Mouse (Mus musculus) CH12.LX (cell line): Measurements from ENCODE around the gene Uso1. TPM values are rescaled to one million over a fixed set of nuclear protein-coding genes. Genes with fewer than 3 reads are reported as not detected.

ENCODE experiments used
- DNase-seq: peaks from one replicate; pipeline ENCODE4 v3.0.0-alpha.2; 2013; ENCODE audit errors: extremely low read depth
- H3K27ac ChIP-seq: 2 replicates; pipeline ENCODE4 v1.5.1; 2012; ENCODE audit warnings: low read depth, mild to moderate bottlenecking, control low read depth, moderate library complexity; ENCODE audit not compliant: insufficient read depth
- H3K27me3 ChIP-seq: replicated peaks from 2 replicates; pipeline ENCODE3; 2012; ENCODE audit warnings: inconsistent platforms
- H3K36me3 ChIP-seq, 2 experiments: replicated peaks in 1 of 2; 2 replicates each; pipeline versions ENCODE3 to v1.6.1; 2012; ENCODE audit warnings: inconsistent platforms in 1 of 2, low read length in 1 of 2, mild to moderate bottlenecking in 1 of 2, mixed read lengths in 1 of 2, moderate library complexity in 1 of 2; ENCODE audit not compliant: control insufficient read depth in 1 of 2, insufficient read depth in 1 of 2
- H3K4me1 ChIP-seq, 2 experiments: 2 replicates each; pipeline ENCODE4 v1.6.1; 2012; ENCODE audit warnings: inconsistent platforms in 1 of 2, moderate library complexity in 1 of 2; ENCODE audit not compliant: insufficient read depth in 2 of 2, control insufficient read depth in 1 of 2
- H3K4me2 ChIP-seq: 2 replicates; pipeline ENCODE4 v1.6.1; 2012; ENCODE audit warnings: low read depth, mild to moderate bottlenecking, control low read depth; ENCODE audit not compliant: poor library complexity, insufficient read depth, severe bottlenecking
- H3K4me3 ChIP-seq, 3 experiments: fragments of 150-350 bp in 1 of 3; sonication (generic) in 1 of 3; replicated peaks in 1 of 3; 2 replicates each; pipeline versions ENCODE3 to v1.5.1; 2011 to 2012; ENCODE audit warnings: low read depth in 2 of 3, low read length in 2 of 3, mild to moderate bottlenecking in 2 of 3, moderate library complexity in 2 of 3, control low read depth in 1 of 3, improper control_type of control experiment in 1 of 3, inconsistent platforms in 1 of 3, mixed read lengths in 1 of 3; ENCODE audit not compliant: poor library complexity in 1 of 3
- H3K79me2 ChIP-seq: replicated peaks from 2 replicates; pipeline ENCODE4 v1.6.1; 2012; ENCODE audit warnings: mild to moderate bottlenecking, moderate library complexity; ENCODE audit not compliant: control insufficient read depth, poor library complexity, insufficient read depth, severe bottlenecking; ENCODE audit errors: extremely low read depth
- H3K9ac ChIP-seq: 2 replicates; pipeline ENCODE4 v1.6.1; 2012; ENCODE audit warnings: low read depth, mild to moderate bottlenecking, control low read depth, moderate library complexity; ENCODE audit not compliant: insufficient read depth
- H3K9me3 ChIP-seq: replicated peaks from 2 replicates; pipeline ENCODE3; 2012; ENCODE audit warnings: low read length, inconsistent platforms, mixed read lengths
- BHLHE40 ChIP-seq: IDR thresholded peaks from 2 replicates; pipeline ENCODE4 v1.6.1; 2011; ENCODE audit warnings: mild to moderate bottlenecking, low read depth, low read length, improper control_type of control experiment
- CHD2 ChIP-seq: IDR thresholded peaks from 2 replicates; pipeline ENCODE4 v1.6.1; 2011; ENCODE audit warnings: low read length, improper control_type of control experiment
- CTCF ChIP-seq, 2 experiments: IDR thresholded peaks in 1 of 2; conservative IDR thresholded peaks in 1 of 2; 2 replicates each; pipeline ENCODE4 v1.5.1; 2011 to 2012; ENCODE audit warnings: low read depth in 2 of 2, low read length in 2 of 2, improper control_type of control experiment in 1 of 2, inconsistent platforms in 1 of 2, mild to moderate bottlenecking in 1 of 2, moderate library complexity in 1 of 2
- ETS1 ChIP-seq: conservative IDR thresholded peaks from 2 replicates; pipeline ENCODE4 v1.6.1; 2012; ENCODE audit warnings: low read depth, mild to moderate bottlenecking, inconsistent platforms, low read length, improper control_type of control experiment, moderate library complexity
- HCFC1 ChIP-seq: IDR thresholded peaks from 2 replicates; pipeline ENCODE4 v1.6.1; 2012; ENCODE audit warnings: low read depth, mild to moderate bottlenecking, inconsistent platforms, low read length, improper control_type of control experiment
- JUND ChIP-seq: conservative IDR thresholded peaks from 2 replicates; pipeline ENCODE4 v1.6.1; 2011; ENCODE audit warnings: low read depth, low read length, improper control_type of control experiment
- MAFK ChIP-seq: IDR thresholded peaks from 2 replicates; pipeline ENCODE4 v1.6.1; 2011; ENCODE audit warnings: low read length, improper control_type of control experiment; ENCODE audit not compliant: insufficient replicate concordance
- NRF1 ChIP-seq: IDR thresholded peaks from 2 replicates; pipeline ENCODE4 v1.6.1; 2014; ENCODE audit warnings: low read depth, mild to moderate bottlenecking, inconsistent platforms, low read length, improper control_type of control experiment, moderate library complexity
- PAX5 ChIP-seq: IDR thresholded peaks from 2 replicates; pipeline ENCODE4 v1.6.1; 2012; ENCODE audit warnings: low read length, inconsistent platforms, mixed read lengths
- POLR2A ChIP-seq: IDR thresholded peaks from 2 replicates; pipeline ENCODE4 v1.6.1; 2011; ENCODE audit warnings: low read depth, mild to moderate bottlenecking, improper control_type of control experiment, low read length
- RAD21 ChIP-seq: IDR thresholded peaks from 2 replicates; pipeline ENCODE4 v1.6.1; 2011; ENCODE audit warnings: low read depth, mild to moderate bottlenecking, low read length, improper control_type of control experiment, moderate library complexity
- TCF12 ChIP-seq: IDR thresholded peaks from 2 replicates; pipeline ENCODE4 v1.6.1; 2014; ENCODE audit warnings: low read depth, mild to moderate bottlenecking, inconsistent platforms, low read length, improper control_type of control experiment
- ZKSCAN1 ChIP-seq: IDR thresholded peaks from 2 replicates; pipeline ENCODE4 v1.6.1; 2012; ENCODE audit warnings: low read depth, inconsistent platforms, low read length, improper control_type of control experiment, borderline replicate concordance
- ZMIZ1 ChIP-seq: IDR thresholded peaks from 2 replicates; pipeline ENCODE4 v1.6.1; 2012; ENCODE audit warnings: low read depth, mild to moderate bottlenecking, inconsistent platforms, low read length, improper control_type of control experiment
- ZNF384 ChIP-seq: IDR thresholded peaks from 2 replicates; pipeline ENCODE4 v1.6.1; 2012; ENCODE audit warnings: low read depth, low read length, improper control_type of control experiment, inconsistent platforms
- dilution Hi-C: fragments of 300-500 bp; cut with MboI; formaldehyde crosslinking; loops from 2 replicates; pipeline ENCODE4 v1.14.3; 2020; ENCODE audit warnings: low sequenced_read_pairs; ENCODE audit not compliant: extremely low pct_unique_long_range_greater_than_20kb, extremely low pct_ligation_motif_present
- in situ Hi-C: fragments of 300-500 bp; cut with MboI; formaldehyde crosslinking; loops from 3 replicates; pipeline ENCODE4 v1.14.3; 2019; ENCODE audit warnings: low sequenced_read_pairs, low pct_ligation_motif_present, low pct_unique_long_range_greater_than_20kb, mixed read lengths
- polyA plus RNA-seq: library from polyadenylated mRNA; unstranded; fragments of >175 nt; gene quantifications from 2 replicates; pipeline ENCODE4 v1.2.1, GENCODE M21; 2012; ENCODE audit warnings: low read depth; ENCODE audit not compliant: insufficient read length
- total RNA-seq, 2 experiments: library from RNA; depleted of rRNA; stranded (reverse); fragments of 300-350 nt in 1 of 2; fragments of >200 nt in 1 of 2; gene quantifications; 2 replicates each; pipeline ENCODE4 v1.2.3; 2012 to 2014

Gene Uso1
- total and polyA plus RNA-seq, 3 experiments = 19.9 to 63.7 (median 20.9) TPM

- Histone ChIP-seq H3K4me1 (peaks cover 3 to 6% of the 10 kb centered on the region in 2 experiments; a peak in 2 of 4 replicates), H3K9ac (no peak overlapping the region), H3K79me2 (no peaks in the 10 kb centered on the region), H3K27me3 (no peaks in the 10 kb centered on the region), H3K36me3 (no peaks in the 10 kb centered on the region), H3K27ac (no peak overlapping the region), H3K4me2 (no peak overlapping the region), H3K9me3 (no peaks in the 10 kb centered on the region), H3K4me3 (no peak overlapping the region)
- dilution Hi-C loops (no loop called here), in situ Hi-C loops (no loop called here)
- no peak for DNase-seq
- TF ChIP-seq ZMIZ1 = no peak
- no peak for TF ChIP-seq BHLHE40
- TF ChIP-seq RAD21 = no peak
- no peak for TF ChIP-seq NRF1
- TF ChIP-seq MAFK = no peak
- no peak for TF ChIP-seq POLR2A
- TF ChIP-seq CHD2 = no peak
- TF ChIP-seq JUND = no peak
Measured at GRCm38 (mm10) chr5:92112175-92112574, 25.6 kb upstream of the Uso1 start.

- H3K9ac ChIP-seq = no peak overlapping the region
- H3K27ac ChIP-seq = no peak overlapping the region
- no peak for TF ChIP-seq CHD2
- no peak for TF ChIP-seq ZKSCAN1
- TF ChIP-seq HCFC1 = no peak
- TF ChIP-seq ETS1 = no peak
- no peaks in the 10 kb centered on the region for H3K36me3 ChIP-seq
- dilution Hi-C loops (no loop called here), in situ Hi-C loops (no loop called here)
- H3K9me3 ChIP-seq = no peaks in the 10 kb centered on the region
- no peak for DNase-seq
- no peak overlapping the region for H3K4me3 ChIP-seq
- H3K4me1 ChIP-seq = peaks cover 3 to 6% of the 10 kb centered on the region in 2 experiments; a peak in 2 of 4 replicates
- H3K4me2 ChIP-seq = no peak overlapping the region
- H3K27me3 ChIP-seq = no peaks in the 10 kb centered on the region
- no peaks in the 10 kb centered on the region for H3K79me2 ChIP-seq
Measured at GRCm38 (mm10) chr5:92112585-92112984, 25.2 kb upstream of the Uso1 start.

DNA sequence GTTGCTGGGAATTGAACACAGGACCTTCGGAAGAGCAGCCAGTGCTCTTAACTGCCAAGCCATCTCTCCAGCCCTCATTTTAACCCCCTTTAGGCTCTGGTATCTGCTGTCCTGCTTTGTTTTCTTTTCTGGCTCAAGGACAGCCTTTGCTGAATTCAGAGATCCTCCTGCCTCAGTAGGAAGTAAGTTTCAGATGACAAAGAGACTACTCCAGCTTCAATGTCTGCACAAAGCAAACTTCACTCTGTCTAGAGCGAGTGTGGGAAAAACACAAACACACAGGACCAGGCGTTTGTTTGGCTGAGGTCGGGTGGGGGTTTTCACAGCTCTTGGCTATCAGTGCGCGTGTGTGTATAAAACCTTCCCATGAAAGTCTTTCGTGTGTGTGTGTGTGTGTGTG lies 24.3 kb upstream of the Uso1 start:
- Histone ChIP-seq H3K27me3 (no peaks in the 10 kb centered on the region), H3K9me3 (no peaks in the 10 kb centered on the region), H3K27ac (no peak overlapping the region), H3K4me2 (no peak overlapping the region), H3K36me3 (no peaks in the 10 kb centered on the region), H3K4me3 (no peak overlapping the region), H3K4me1 (peaks cover 3 to 6% of the 10 kb centered on the region in 2 experiments; a peak in 2 of 4 replicates), H3K9ac (no peak overlapping the region), H3K79me2 (no peaks in the 10 kb centered on the region)
- DNase-seq = no peak
- no peak for TF ChIP-seq TCF12
- TF ChIP-seq CTCF (conservative IDR thresholded peaks at IDR 0.05 in 1 of 2, IDR thresholded peaks at IDR 0.05 in 1 of 2; ENCODE audit: low read depth in 2 of 2, low read length in 2 of 2) = no peak
- TF ChIP-seq ZMIZ1 = no peak
- no peak for TF ChIP-seq BHLHE40
- TF ChIP-seq ZNF384 = no peak
- no peak for TF ChIP-seq PAX5
- dilution Hi-C loops (no loop called here), in situ Hi-C loops (no loop called here)
